Mouse (Mus musculus) midbrain, embryonic 13.5 days (tissue): Measurements from ENCODE around the gene Gm6358. TPM values are rescaled to one million over a fixed set of nuclear protein-coding genes. Genes with fewer than 3 reads are reported as not detected.
"Not testable (repeated sequence)": the region's sequence is repeated elsewhere in the genome, so short reads cannot be mapped to it uniquely, and the experiment has no call there.

ENCODE experiments used
- ATAC-seq: fragments of 200-750 bp; cut with Nextera tagmentation; 2 replicates; pipeline ENCODE4 v1.8.0; 2017; ENCODE audit warnings: mild to moderate bottlenecking, moderate TSS enrichment, moderate library complexity
- H3K27ac ChIP-seq: fragments of 300-500 bp; sonication (generic); 2 replicates; pipeline ENCODE4 v1.5.1; 2015; ENCODE audit warnings: inconsistent platforms, mild to moderate bottlenecking, moderate library complexity
- H3K27me3 ChIP-seq: fragments of 300-500 bp; sonication (generic); 2 replicates; pipeline ENCODE4 v1.6.1; 2015; ENCODE audit warnings: mild to moderate bottlenecking, inconsistent platforms
- H3K36me3 ChIP-seq: fragments of 300-500 bp; sonication (generic); 2 replicates; pipeline ENCODE4 v1.6.1; 2015; ENCODE audit warnings: mild to moderate bottlenecking, inconsistent platforms
- H3K4me1 ChIP-seq: fragments of 300-500 bp; sonication (generic); replicated peaks from 2 replicates; pipeline ENCODE4 v1.6.1; 2015; ENCODE audit warnings: inconsistent platforms
- H3K4me2 ChIP-seq: fragments of 300-500 bp; sonication (generic); replicated peaks from 2 replicates; pipeline ENCODE4 v1.6.1; 2015; ENCODE audit warnings: moderate library complexity, mild to moderate bottlenecking, inconsistent platforms
- H3K4me3 ChIP-seq: fragments of 300-500 bp; sonication (generic); replicated peaks from 2 replicates; pipeline ENCODE4 v1.5.1; 2015; ENCODE audit warnings: mild to moderate bottlenecking, inconsistent platforms
- H3K9ac ChIP-seq: fragments of 300-500 bp; sonication (generic); replicated peaks from 2 replicates; pipeline ENCODE4 v1.6.1; 2015; ENCODE audit warnings: mild to moderate bottlenecking, inconsistent platforms
- H3K9me3 ChIP-seq: fragments of 300-500 bp; sonication (generic); 2 replicates; pipeline ENCODE4 v1.6.1; 2016; ENCODE audit warnings: mild to moderate bottlenecking, inconsistent platforms
- WGBS: fragments of 180-500 bp; shearing (Covaris S2); methylation state at CpG from one replicate; pipeline ENCODE4 v1.1.7; 2015; 5-methylcytosine and 5-hydroxymethylcytosine counted together
- polyA plus RNA-seq: library from polyadenylated mRNA; unstranded; fragments of >200 nt; fragmentation: Nextera tagmentation; extraction: Ambion mirVana; gene quantifications from 2 replicates; pipeline ENCODE4 v1.2.1, GENCODE M21; 2015

Gene Gm6358
- polyA plus RNA-seq = not detected in 2 replicates

DNA sequence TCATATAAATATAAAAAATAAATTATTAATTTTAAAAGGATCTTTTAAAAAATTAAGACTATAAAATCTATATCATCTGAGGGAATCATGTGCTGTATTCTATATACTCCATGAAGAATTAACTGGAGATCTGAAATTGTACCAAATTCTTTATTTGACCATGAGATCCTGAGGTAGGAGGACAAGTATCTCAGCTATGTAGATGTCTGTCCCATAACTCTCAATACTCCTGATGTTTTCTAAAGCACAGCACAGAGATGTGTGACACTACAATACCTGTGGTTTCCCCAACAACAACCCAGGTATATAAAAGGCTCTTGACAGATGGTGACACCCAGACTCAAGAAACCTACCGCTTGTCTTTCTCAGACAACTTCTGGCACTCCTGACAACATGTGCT lies at the start of gene Gm6358:
Gene Gm6358, plus strand, starts transcription at position 301 of the 400 bp plus-strand sequence.
- no peak for ATAC-seq
- H3K4me3 ChIP-seq = no peak within 1 kb of the TSS
- no peaks in the 10 kb centered on the region for H3K4me1 ChIP-seq
- no peak within 1 kb of the TSS for H3K4me2 ChIP-seq
- WGBS = 94% methylated on average over 1 of the region's 1 CpGs
- H3K9ac ChIP-seq = no peak within 1 kb of the TSS
- H3K27me3 ChIP-seq = no peaks in the 10 kb centered on the region
- H3K9me3 ChIP-seq = no peaks in the 10 kb centered on the region
- no peaks in the 10 kb centered on the region for H3K36me3 ChIP-seq
- H3K27ac ChIP-seq = no peak within 1 kb of the TSS

DNA sequence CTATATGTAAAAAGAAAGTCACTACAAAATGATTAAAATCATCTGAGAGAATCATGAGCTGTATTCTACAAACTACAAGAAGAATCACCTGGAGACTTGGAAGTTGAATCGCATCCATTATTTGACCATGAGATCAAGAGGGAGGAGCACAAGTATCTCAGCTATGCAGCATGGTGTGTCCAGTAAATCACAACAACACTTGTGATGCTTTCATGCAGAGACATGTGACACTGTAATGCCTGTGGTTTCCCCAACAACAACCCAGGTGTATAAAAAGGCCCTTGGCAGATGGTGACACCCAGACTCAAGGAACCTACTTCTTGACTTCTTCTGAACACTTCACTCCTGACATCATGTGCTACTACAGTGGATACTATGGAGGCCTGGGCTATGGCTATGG lies 10.1 kb downstream of the Gm6358 start, which contains the start of gene Gm10061:
Gene Gm10061, plus strand, starts transcription at position 301 of the 400 bp plus-strand sequence.
- Histone ChIP-seq H3K36me3 (no peaks in the 10 kb centered on the region), H3K27me3 (no peaks in the 10 kb centered on the region), H3K4me3 (no peak within 1 kb of the TSS), H3K27ac (no peak within 1 kb of the TSS), H3K4me2 (no peak within 1 kb of the TSS), H3K9ac (no peak within 1 kb of the TSS), H3K9me3 (peaks cover 3% of the 10 kb centered on the region; the same call in 1 of the 2 replicates), H3K4me1 (no peaks in the 10 kb centered on the region)
- WGBS = 89% methylated on average over 1 of the region's 1 CpGs
- ATAC-seq = no peak

DNA sequence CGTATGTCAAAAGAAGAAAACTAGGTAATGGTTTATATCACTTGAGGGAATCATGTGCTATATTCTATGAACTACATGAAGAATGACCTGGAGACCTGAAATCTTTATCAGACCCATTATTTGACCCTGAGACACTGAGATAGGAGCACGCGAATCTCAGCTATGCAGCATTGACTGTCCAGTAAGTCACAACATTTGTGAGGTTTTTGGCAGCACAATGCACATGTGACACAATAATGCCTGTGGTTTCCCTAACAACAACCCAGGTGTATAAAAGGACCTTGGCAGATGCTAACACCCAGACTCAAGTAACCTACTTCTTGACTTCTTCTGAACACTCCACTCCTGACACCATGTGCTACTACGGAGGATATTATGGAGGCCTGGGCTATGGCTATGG lies 17.0 kb downstream of the Gm6358 start, which contains the start of gene Gm9789:
Gene Gm9789, plus strand, starts transcription at position 301 of the 400 bp plus-strand sequence.
- Histone ChIP-seq H3K4me3 (no peak within 1 kb of the TSS), H3K27ac (no peak within 1 kb of the TSS), H3K4me2 (no peak within 1 kb of the TSS), H3K36me3 (no peaks in the 10 kb centered on the region), H3K9me3 (no peaks in the 10 kb centered on the region), H3K9ac (no peak within 1 kb of the TSS), H3K27me3 (no peaks in the 10 kb centered on the region), H3K4me1 (no peaks in the 10 kb centered on the region)
- 91% methylated on average over 4 of the region's 4 CpGs for WGBS
- ATAC-seq = no peak

DNA sequence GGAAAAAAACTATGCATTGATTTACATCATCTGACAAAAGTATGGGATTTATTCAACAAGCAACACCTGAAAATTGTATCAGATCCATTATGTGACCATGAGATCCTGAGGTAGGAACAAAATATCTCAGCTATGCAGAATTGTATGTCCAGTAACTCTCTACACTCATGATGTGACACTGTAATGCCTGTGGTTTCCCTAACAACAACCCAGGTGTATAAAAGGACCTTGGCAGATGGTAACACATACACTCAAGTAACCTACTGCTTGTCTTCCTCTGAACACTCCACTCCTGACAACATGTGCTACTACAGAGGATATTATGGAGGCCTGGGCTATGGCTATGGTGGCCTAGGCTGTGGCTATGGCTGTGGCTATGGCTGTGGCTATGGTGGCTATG lies 28.5 kb downstream of the Gm6358 start, which contains the start of gene Gm7735:
Gene Gm7735, plus strand, starts transcription at position 301 of the 400 bp plus-strand sequence.
- not testable (repeated sequence) for H3K27me3 ChIP-seq, H3K4me1 ChIP-seq, H3K4me2 ChIP-seq, H3K27ac ChIP-seq, H3K9ac ChIP-seq, H3K4me3 ChIP-seq, H3K9me3 ChIP-seq, ATAC-seq, H3K36me3 ChIP-seq

DNA sequence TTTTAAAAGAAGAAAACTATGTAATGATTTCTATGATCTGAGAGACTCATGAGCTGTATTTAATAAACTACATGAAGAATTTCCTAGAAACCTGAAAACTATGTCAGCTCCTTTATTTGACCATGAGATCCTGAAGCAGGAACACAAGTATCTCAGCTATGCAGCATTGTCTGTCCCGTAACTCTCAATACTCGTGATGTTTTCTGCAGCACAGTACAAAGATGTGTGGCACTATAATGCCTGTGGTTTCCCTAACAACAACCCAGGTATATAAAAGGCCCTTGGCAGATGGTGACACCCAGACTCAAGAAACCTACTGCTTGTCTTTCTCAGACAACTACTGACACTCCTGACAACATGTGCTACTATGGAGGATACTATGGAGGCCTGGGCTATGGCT lies 33.8 kb downstream of the Gm6358 start, which contains the start of gene 1110057P08Rik:
Gene 1110057P08Rik, plus strand, starts transcription at position 301 of the 400 bp plus-strand sequence.
- no peak for ATAC-seq
- WGBS = 83% methylated on average over 2 of the region's 2 CpGs
- Histone ChIP-seq H3K27ac (no peak within 1 kb of the TSS), H3K4me3 (no peak within 1 kb of the TSS), H3K4me2 (no peak within 1 kb of the TSS), H3K27me3 (no peaks in the 10 kb centered on the region), H3K9ac (no peak within 1 kb of the TSS), H3K4me1 (no peaks in the 10 kb centered on the region), H3K9me3 (no peaks in the 10 kb centered on the region), H3K36me3 (no peaks in the 10 kb centered on the region)

DNA sequence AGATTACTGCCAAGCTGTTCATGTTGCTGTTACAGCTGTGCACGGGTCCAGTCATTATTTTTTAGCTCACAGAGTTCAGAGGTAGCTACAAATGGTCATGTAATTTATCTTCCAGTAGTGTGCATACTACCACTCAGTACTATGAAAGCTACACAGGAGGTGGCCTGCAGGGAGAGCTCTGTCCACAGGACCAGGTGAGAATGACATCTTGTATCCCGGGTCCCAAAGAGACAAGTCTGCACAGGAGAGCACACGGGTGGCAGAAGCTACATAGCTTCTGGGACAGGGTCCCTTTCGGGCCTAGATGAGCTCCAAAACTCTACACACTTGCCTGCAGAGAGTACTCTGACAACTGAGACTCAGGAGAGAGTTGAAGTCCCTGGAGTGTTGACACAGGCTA lies 48.0 kb downstream of the Gm6358 start:
- H3K4me1 ChIP-seq = no peaks in the 10 kb centered on the region
- H3K4me3 ChIP-seq = no peak overlapping the region
- no peaks in the 10 kb centered on the region for H3K36me3 ChIP-seq
- H3K4me2 ChIP-seq = no peak overlapping the region
- ATAC-seq = no peak
- H3K27me3 ChIP-seq = no peaks in the 10 kb centered on the region
- no peaks in the 10 kb centered on the region for H3K9me3 ChIP-seq
- WGBS = 84% methylated on average over 4 of the region's 4 CpGs
- no peak overlapping the region for H3K27ac ChIP-seq
- no peak overlapping the region for H3K9ac ChIP-seq

Other genes with a start within 250 kb of the Gm6358 start
- gene Krtap19-5, start 244.4 kb upstream of the Gm6358 start, polyA plus RNA-seq = not detected in 2 replicates
- not detected in 2 replicates for gene Krtap19-9b, start 208.6 kb upstream of the Gm6358 start, polyA plus RNA-seq
- gene Krtap16-3, start 178.0 kb upstream of the Gm6358 start, polyA plus RNA-seq = not detected in 2 replicates
- gene Krtap22-2, start 130.1 kb upstream of the Gm6358 start, polyA plus RNA-seq = not detected in 2 replicates
- not detected in 2 replicates for gene Gm10229, start 125.6 kb upstream of the Gm6358 start, polyA plus RNA-seq
- not detected in 2 replicates for gene Krtap6-1, start 109.2 kb upstream of the Gm6358 start, polyA plus RNA-seq
- not detected in 2 replicates for gene Gm10228, start 99.4 kb upstream of the Gm6358 start, polyA plus RNA-seq
- gene Krtap6-5, start 93.0 kb upstream of the Gm6358 start, polyA plus RNA-seq = not detected in 2 replicates
- gene 1110025L11Rik, start 76.8 kb upstream of the Gm6358 start, polyA plus RNA-seq = not detected in 2 replicates
- not detected in 2 replicates for gene Krtap6-3, start 56.8 kb upstream of the Gm6358 start, polyA plus RNA-seq
- not detected in 2 replicates for gene Gm10061, start 10.2 kb downstream of the Gm6358 start, polyA plus RNA-seq
- gene Gm9789, start 17.1 kb downstream of the Gm6358 start, polyA plus RNA-seq = not detected in 2 replicates
- gene Gm7735, start 28.6 kb downstream of the Gm6358 start, polyA plus RNA-seq = not detected in 2 replicates
- gene 1110057P08Rik, start 33.9 kb downstream of the Gm6358 start, polyA plus RNA-seq = not detected in 2 replicates
- not detected in 2 replicates for gene Krtap20-2, start 65.0 kb downstream of the Gm6358 start, polyA plus RNA-seq